Mouse (Mus musculus) kidney, postnatal 10 days (tissue): ENCODE measurements around the gene Mief2.
A peak's percentile ranks its signal among the peaks of the same experiment; 100 is the strongest.

Experiments used
- DNase-seq: peaks from one replicate; pipeline ENCODE4 v3.0.0; 2021; ENCODE audit warnings: mixed read lengths

Mief2 gene

DNA sequence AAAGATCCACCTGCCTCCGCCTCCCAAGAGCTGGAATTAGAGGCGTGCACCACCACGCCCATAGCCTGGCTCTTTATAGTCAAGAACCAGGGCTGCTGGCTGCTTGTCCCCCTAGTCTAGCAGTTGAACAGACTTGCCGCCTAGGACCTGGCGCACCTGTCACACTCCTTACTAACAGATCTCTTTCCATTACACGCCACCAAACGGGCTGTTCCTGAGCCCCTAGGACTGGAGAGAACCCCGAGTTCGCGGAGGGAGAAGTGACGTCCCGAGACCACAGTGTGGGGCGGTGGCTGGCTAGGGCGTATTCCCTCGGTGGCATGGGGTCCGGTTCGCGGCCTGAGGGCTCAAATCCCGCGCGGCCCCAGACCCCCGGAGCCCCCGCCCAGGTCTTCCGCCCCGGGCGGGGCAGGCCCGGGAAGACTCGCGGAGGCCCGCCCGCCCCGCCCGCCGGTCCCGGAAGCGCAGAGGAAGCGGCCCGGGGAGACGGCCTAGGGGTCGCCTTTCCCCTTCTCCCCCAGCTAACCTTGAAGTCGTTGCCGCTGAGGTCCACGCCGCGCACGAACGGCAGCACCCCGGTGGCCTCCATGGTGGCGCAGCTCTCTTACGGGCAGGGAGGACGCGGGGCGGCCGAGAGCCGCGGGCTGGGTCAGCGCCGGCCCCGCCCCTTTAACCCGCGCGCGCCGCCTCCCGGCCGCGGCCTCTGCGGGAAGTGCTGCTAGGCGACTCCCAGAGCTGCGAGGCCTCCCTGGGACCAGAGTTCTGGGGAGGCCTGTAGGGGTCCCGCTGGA is 1.4 kb upstream of the Mief2 start, which contains the start of gene Flii:
TSS of gene Flii (minus strand) at position 663 of the 791 bp plus-strand sequence.
- DNase-seq, result peak; percentile 92

DNA sequence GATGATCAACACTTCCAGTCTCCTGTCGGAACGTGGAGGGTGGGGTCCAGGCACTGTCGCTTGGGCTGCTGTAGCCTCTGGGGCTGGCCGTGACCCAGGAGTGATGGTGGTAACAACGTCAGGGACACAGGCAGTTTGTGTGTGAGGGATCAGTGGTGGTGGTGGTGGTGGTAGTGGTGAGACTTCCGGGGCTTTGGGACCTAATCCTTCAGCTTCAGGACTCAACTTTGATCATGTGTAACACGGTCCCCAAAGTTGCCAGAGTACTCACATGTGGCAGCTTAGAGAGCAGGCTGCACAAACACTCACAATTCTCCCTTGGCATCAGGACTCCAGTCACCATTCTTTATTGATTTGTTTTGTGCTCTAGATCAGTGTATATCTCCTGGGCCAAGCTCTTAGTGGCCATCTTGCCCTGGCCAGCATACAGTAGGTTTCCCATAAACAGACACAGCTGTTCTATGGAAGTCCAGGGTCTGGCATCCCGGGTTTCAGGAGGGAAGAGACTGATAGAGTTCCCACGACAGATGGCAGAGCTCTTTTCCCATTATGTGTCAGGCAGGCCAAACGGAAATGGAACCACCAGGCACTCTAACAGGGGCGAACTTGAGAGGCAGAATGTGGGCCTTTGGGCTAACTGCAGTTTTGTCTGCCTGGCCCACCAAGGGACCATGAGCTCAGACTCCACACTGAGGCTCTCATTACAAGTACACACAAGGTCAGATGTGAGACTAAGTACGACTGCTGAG is 632 bp upstream of the Mief2 start:
- DNase-seq, result no peak

DNA sequence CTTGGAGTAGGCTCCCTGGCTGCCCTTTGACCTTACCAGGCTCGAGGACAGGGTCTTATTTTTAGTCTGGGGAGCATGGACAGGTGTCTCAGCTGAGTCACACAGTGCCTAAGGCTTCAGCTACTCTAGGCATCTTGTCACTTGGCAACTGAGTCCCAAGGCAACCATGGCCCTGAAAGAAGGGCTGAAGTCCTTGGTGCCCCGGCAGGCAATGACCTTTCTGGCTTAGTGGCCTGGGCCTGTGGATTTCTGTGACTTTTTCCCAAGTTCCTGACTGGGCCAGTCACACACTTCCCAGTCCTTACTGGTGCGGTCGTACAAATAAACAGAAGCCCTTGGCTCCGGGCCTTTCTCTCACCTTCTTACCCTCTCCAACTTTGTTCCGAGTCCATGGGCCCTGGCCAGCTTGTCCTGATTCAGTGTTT is 1.0 kb downstream of the Mief2 start:
- DNase-seq, result no peak

DNA sequence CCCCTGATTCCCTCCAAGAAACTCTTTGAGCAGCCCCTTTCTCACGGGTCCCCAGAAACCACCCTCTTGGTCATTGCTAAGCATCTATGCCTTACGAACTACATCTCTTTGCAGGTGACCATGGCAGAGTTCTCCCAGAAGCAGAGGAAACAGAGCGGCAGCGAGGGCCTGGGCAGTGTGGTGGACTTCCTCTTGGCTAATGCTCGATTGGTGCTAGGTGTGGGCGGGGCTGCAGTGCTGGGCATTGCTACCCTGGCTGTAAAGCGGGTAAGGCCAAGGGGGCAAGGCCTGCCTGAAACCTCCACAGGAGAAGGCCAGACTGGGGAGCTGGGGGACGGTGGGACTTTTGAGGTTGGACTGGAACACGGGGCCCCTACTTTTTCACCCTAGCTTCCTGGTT is 2.0 kb downstream of the Mief2 start:
- no peak for DNase-seq

DNA sequence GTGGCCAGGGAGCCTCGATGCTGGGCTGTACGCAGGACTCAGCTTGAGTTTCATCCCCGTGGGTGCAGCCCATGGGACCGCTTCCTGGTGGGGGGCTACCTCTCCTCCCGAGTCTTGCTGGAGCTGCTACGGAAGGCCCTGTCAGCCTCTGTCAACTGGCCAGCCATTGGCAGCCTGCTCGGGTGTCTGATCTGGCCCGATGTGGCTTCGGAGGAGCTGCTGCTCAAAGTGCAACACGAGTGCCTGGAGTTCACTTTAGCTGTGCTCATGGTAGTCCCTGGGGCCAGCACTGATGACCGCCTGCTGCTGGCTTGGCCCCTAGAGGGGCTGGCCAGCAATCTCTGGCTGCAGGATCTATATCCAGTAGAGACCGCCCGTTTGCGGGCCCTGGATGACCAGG is 3.1 kb downstream of the Mief2 start:
- no peak for DNase-seq

DNA sequence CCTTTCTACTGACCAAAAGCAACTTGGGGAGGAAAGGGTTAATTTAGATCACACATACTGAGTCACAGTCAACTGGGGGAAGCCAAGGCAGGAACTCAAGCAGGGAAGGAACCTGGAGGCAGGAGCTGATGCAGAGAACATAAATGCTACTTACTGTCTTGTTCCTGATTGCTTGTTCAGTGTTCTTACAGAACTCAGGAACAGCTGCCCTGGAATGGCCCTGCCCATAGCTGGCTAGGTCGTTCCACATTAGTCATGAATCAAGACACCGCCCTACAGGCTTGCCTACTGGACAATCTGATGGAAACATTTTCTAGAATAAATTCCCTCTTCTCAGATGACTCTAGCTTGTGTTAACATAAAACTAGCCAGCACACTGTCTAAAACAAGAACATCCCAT is 6.0 kb downstream of the Mief2 start:
- DNase-seq, result no peak

DNA sequence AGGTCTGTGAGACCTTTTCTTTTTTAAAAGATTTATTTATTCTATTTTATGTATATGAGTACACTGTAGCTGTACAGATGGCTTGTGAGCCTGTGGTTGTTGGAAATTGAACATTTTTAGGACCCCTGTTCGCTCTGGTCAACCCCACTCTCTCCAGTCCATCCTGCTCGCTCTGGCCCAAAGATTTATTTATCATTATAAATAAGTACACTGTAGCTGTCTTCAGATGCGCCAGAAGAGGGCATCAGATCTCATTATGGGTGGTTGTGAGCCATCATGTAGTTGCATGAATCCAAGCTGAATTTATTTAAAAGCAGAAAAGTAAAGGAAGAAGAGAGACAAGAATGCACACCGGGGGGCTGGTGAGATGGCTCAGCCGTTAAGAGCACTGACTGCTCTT is 7.0 kb downstream of the Mief2 start:
- no peak for DNase-seq

DNA sequence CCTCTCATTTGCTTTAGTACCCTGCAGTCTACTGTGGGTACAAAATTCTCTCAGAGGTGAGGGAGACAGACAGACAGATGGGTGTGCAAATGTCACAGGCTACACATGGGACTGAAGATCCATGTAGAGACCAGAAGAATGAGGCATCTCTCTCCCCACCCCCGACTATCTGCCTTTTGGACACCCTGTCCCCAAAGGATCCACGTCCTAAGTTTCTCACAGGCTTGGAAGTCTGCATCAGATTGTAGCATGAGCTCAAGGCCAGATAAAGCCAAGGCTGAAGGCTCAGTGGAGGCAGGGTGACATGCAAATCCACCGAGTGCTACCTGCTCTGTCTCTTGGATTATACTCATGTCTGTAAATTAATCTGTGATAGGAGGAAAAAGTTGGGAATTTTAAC is 8.3 kb downstream of the Mief2 start:
- no peak for DNase-seq

DNA sequence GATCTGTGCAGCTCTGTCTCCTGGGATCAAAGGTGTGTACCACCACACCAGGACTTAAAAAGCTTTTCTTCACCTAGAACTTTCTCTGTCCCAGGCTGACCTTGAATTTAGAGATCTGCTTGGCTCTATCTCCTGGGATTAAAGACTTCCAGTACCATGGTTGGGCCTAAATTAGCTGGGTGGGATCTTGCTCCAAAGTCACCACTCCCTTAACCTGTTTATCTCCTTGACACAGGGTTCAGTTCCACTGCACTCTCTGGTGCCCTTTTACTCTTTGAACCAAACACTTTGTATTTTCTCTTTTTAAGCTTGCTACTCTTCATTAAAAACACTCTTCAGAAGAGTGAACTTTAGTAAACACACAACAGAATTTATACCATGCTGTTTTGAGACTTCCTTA is 9.3 kb downstream of the Mief2 start:
- DNase-seq, result no peak

DNA sequence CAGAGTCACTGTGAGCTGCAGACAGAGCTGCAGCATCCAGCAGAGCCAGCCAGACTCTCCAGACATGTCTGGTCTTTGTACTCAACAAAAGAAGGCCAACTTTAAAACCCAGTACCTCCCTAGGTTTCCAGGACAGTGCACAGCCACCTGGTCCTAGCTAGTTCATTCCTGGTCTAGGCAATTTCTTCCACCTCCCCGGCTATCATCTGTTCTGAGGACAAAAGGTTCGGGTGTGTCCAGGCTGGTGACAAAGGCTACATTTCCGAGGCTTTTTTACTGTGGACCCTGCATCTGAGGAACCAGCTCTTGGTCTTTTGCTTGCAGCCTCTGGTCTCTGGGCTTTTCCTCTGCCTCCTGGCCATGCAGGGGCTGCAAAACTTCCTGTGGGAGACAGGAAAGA is 12.1 kb downstream of the Mief2 start:
- no peak for DNase-seq

DNA sequence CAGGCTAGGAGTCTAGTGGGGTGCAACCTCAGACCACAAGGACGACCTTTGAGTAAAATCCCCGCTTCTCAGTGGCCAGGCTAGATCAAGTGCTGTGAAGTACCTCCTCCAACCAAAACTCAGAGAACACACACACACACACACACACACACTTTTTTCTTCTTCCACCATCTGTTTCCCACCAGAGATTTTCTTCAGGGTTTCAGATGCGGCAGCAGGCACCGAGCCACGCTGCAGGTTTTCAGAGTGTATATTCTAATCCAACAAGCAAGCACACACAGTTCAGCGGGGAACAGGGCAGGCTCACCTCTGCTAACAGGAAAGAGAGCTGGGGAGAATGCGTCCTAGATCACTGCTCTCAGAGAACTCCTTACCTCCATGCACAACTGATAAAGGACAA is 27.4 kb downstream of the Mief2 start:
- DNase-seq, result no peak

DNA sequence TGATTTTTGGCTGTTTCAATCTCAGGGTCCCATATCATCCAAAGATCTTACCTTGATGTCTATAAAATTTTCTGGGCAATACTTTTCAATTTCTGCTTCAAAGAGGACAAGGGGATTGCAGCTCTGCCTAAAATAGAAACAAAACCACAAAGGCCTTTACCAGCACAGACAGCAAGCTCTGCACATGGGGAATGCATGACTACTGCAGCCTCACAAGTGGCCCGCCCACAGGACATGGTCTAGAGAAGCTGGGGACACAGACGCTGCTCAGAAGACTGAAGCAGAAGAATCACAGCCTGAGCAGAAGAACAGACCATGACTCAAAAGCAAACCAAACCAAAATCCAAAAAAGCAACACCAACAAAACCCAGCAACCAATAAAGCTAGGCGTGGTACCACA is 33.5 kb downstream of the Mief2 start:
- no peak for DNase-seq

DNA sequence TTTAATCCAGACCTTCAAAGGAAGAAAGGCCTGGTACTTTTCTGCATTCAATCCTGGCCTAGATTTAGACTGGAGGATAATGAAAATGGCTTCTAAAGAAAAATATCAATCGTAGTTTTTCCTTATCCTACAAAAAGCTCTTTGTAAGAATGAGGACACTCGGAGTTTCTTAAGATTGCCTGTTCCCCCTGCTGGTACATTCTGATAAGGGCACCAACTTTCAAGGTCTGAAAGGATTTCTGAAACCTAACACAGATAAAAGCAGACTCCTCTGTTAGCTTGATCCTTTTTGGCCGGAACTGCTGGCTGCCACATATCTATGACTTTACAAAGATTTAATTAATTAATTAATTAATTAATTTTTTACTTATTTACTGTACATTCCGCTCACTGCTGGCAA is 38.8 kb downstream of the Mief2 start:
- DNase-seq, result no peak

DNA sequence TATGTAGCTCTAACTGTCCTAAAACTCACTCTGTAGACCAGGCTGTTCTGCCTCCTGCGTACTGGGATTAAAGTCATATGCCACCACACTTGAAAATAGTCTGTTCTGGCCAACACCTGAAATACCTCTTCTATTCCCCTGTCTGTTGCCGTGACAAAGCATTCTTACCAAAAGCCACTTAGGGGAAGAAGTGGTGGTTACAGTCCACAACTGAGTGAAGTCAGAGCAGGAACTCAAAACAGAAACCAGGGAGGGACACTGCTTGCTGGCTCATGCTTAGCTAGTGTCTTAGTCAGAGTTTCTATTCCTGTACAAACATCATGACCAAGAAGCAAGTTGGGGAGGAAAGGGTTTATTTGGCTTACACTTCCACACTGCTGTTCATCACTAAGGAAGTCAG is 41.1 kb downstream of the Mief2 start:
- no peak for DNase-seq

DNA sequence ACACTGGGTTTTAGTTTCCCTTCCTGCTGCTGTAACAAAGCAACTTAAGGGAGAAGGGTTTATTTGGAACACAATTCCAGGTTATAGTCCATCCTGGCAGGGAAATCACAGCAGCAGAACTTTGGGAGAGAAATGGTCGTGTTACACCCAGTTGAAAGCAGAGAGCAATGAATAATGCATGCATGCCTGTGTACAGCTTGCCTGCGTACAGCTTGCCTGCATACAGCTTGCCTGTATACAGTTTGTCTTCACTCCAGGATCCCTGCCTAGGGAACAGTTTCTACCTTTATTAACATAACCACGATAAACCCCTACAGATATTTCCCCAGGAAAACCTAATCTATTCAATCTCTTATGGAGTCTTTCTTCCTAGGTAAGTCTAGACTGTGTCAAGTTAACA is 42.6 kb downstream of the Mief2 start:
- no peak for DNase-seq

DNA sequence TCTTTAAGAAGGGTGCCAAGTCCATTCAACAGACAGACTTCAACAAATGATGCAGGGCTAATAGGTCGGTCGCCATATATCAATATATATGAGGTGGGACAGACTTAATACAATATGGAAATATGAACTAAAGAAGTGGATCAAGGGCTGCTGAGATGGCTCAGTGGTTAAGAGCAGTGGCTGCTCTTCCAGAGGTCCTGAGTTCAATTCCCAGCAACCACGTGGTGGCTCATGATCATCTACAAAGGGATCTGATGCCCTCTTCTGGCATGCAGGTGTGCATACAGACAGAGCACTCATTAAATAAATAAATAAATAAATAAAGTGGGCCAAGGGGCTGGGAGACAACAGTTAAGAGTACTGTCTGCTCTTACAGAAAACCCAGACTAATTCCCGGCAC is 44.0 kb downstream of the Mief2 start:
- DNase-seq, result no peak

DNA sequence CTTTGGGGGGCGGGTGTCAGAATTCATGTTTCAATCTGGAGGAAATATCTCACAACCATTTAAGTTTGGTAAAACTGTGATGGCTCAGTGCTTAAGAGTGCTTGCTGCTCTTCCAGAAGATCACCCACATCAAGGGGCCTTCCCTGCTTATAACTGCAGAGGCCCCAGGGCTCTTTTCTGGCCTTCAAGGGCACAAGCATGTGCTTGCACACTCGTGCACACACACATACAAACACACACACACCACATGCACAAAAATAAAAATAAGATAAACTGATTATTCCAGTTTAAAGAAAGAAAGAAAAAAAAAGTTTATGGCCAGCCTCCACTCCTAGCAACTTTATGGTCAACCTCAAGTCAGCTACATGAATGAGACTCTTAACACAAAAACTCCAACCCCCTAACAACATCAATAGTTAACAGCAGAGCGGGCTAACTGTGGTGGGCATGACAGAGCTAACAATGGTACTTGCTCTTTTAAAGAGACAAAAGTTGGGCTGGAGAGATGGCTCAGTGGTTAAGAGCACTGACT is 46.0 kb downstream of the Mief2 start:
- no peak for DNase-seq

DNA sequence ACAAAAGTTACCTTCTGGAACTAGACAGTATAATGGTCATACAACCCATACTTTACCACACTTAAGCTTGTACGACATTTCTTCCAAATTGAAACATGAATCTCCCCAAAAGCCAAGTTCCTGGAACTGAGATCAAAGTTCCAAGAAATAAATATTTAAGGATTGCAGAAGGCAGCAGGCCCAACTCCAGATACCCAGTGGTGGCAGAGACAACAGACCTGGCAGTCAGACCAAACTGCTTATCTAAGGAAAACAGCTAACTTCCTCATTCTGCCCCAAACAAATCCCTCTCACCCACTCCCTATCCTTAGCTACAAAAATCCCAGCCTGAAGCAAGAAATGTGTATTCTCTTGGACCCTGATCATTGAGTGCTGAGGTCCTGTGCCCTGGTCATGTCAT is 46.6 kb downstream of the Mief2 start:
- no peak for DNase-seq

DNA sequence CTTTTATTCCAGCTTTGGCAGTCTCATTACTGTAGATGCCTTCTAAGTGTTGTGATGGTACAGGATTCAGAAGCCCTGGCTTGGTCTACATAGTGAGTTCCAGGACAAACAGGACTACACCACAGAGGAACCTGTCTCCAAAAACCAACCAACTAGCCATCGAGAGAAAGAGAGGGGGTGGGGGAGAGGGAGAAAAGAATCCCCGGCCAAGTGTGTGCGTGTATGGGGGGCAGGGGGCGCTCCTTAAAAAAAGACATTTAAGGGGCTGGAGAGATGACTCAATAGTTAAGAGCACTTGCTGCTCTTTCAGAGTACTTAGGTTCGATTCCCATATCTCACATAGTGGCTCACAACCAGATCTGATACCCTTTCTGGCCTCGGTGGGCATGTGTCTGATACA is 47.4 kb downstream of the Mief2 start:
- no peak for DNase-seq

DNA sequence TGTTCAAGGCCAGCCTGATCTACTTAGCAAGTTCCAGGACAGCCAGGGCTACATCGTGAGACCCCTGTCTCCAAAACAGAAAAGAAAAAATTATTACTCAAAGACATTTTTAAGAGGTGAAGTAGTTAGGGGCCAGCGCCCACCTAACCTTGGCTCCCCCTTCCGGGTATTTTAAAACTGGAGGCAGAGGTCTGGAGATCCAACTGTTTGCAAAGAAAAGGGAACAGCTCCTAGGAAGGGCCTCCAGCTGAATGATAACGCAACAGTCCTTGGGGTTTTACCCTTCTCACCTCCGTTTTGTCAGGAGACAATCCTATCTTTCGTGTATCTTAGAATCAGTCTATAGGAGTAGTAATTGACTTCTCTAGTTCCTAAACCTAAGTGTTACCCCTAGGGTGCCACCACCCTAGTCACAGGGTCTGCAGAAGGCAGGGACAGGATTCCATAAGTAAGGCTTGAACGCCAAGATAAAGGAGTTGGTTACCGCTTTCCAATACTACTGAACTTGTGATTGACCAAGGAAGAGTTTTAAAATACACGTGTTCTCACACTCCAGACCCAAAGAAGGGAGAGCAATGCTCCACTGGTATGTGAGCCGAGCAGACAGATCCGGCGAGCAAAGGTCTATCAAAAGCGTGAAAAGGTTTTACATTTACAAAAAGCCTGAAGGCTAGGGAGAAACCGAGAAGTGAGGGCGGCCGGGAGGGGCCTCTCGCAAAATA is 48.1 kb downstream of the Mief2 start:
- no peak for DNase-seq

DNA sequence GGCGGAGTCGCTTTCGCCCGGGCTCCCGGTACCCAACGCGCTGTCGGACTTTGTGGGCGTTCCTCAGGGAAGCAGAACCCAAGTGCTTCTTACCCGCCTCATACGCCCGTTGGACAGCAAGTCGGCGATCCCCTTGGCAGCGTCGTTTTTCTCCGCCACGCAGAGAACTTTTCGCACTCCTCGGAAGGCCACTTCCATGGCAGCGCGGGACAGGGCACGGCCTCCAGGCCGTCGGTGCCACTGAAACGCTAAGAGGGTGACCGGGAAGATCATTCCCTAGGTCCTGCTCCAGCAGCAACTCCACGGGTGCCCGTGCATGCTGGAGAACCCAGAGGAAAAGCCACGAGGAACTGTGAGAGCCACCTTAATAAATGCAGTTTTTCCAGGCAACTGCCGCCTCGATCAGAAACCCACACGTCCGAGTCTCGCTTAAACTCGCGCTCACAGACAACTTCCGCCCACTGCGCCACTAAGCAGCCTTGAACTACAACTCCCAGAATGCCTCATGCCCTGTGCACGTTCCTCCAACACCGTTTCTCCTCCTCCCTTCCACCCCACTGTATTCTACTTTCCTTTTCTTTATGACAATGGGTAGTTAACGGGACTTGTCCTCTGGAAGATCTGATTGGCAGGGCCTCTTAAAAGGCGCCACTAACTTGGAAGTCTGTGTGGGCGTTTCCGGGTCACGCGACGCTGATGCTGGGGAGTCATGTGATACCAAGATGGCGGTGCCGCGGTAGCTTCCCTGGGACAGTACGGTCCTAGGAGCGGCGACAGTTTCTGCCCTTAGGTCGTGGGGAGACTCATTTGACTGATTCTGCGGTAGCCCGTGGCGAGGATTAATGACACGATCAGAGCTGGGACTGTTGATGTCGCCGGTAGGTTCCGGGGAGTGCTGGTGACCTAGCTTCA is 48.9 kb downstream of the Mief2 start, which contains the start of the genes Top3a and Smcr8:
TSS of gene Top3a (minus strand) at position 537 of the 912 bp plus-strand sequence.
TSS of gene Smcr8 (plus strand) at position 696 of the 912 bp plus-strand sequence.
- DNase-seq, result peak; percentile 87

DNA sequence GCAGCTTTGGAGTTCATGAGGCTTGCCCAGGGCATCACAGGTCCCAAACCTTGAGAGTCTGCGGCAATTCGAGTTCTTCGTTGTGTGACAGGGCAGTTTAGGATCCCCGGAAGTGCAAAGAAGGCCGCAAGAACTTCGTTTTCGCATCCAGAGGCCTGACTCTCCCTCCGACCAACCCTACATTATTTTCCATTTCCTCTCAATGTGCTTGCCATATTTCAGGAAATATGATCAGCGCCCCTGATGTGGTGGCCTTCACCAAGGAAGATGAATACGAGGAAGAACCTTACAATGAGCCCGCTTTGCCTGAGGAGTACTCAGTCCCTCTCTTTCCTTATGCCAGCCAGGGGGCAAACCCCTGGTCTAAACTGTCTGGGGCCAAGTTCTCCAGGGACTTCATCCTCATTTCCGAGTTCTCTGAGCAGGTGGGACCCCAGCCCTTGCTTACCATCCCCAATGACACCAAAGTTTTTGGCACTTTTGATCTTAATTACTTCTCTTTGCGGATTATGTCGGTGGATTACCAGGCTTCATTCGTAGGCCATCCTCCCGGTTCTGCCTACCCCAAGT is 49.7 kb downstream of the Mief2 start:
- DNase-seq, result no peak
